ENCODE assay signal across 21 mouse cellular contexts in genomic region chr2:129960364-129960763, GRCm38 (mm10). TPM values are rescaled to one million over a fixed set of nuclear protein-coding genes. Genes with fewer than 3 reads are reported as not detected.
A peak's percentile ranks its signal among the peaks of the same experiment; 100 is the strongest.
DNase-seq lines count a peak whose midpoint lies in the region; ATAC-seq and TF ChIP-seq lines count a peak whose summit lies in the region.
"Had no signal": no experiment of that assay in that cellular context is flagged by ENCODE, and none has a peak within 500 bp of the region (broad histone marks: within the 10 kb centered on the region; RNA-seq: fewer than 3 reads in every experiment).

No protein-coding gene starts in this region.

- no peak overlapping the region for H3K4me2 ChIP-seq in limb, embryonic 14.5 days (replicated peaks; ENCODE audit: low read depth, low read length, severe bottlenecking)
- H3K4me2 ChIP-seq in intestine, embryonic 16.5 days (ENCODE audit: low read depth, low read length) = no peak overlapping the region
- H3K4me2 ChIP-seq: heart, embryonic 11.5 days; liver, embryonic 11.5 days; lung, embryonic 15.5 days; neural tube, embryonic 13.5 days had no signal

- TF ChIP-seq POLR2A in limb, embryonic 14.5 days (IDR thresholded peaks at IDR 0.05; ENCODE audit: borderline replicate concordance, extremely low read depth, insufficient read depth, insufficient read length) = no peak

- H3K27me3 ChIP-seq in limb, embryonic 14.5 days (ENCODE audit: control insufficient read depth, insufficient read depth, low read length) = no peaks in the 10 kb centered on the region
- no peaks in the 10 kb centered on the region for H3K27me3 ChIP-seq in limb, embryonic 10.5 days (ENCODE audit: low read depth, poor library complexity, severe bottlenecking)
- H3K27me3 ChIP-seq in intestine, embryonic 16.5 days (replicated peaks; ENCODE audit: control insufficient read depth, insufficient read depth, low read length) = no peaks in the 10 kb centered on the region
- H3K27me3 ChIP-seq: lung, embryonic 15.5 days; neural tube, embryonic 13.5 days had no signal

- 55% methylated on average over 4 of the region's 4 CpGs for WGBS in limb, embryonic 14.5 days
- WGBS in limb, embryonic 10.5 days = 94% methylated on average over 4 of the region's 4 CpGs
- WGBS in intestine, embryonic 16.5 days = 87% methylated on average over 4 of the region's 4 CpGs

- H3K4me1 ChIP-seq in limb, embryonic 14.5 days (ENCODE audit: control insufficient read depth, insufficient read depth, low read length) = no peaks in the 10 kb centered on the region
- H3K4me1 ChIP-seq in limb, embryonic 10.5 days = peaks cover 6% of the 10 kb centered on the region
- no peaks in the 10 kb centered on the region for H3K4me1 ChIP-seq in intestine, embryonic 16.5 days (ENCODE audit: control insufficient read depth, insufficient read depth, low read length)
- H3K4me1 ChIP-seq: lung, embryonic 15.5 days had no signal

- DNase-seq in limb, embryonic 14.5 days (ENCODE audit: low spot score) = peak; percentile 11
- DNase-seq in limb, embryonic 10.5 days (ENCODE audit: low spot score) = no peak
- DNase-seq in brain, adult 2 months (ENCODE audit: low read depth, low spot score) = peak; percentile 20
- DNase-seq in layer of hippocampus, adult 18-20 months (ENCODE audit: low spot score in 2 of 2) = peak; percentile 17 to 46
- no peak for DNase-seq in B cell, adult 2 months
- DNase-seq: adrenal gland, postnatal 14 days; cerebellum, adult 9-10 months; gastrocnemius, adult 2 months; heart, postnatal 4 days; kidney, postnatal 14 days had no signal

- no peak overlapping the region for H3K9ac ChIP-seq in limb, embryonic 14.5 days (ENCODE audit: low read depth, low read length, severe bottlenecking)
- no peak overlapping the region for H3K9ac ChIP-seq in intestine, embryonic 16.5 days (ENCODE audit: low read depth, low read length)
- H3K9ac ChIP-seq: lung, embryonic 15.5 days; neural tube, embryonic 13.5 days had no signal

- H3K4me3 ChIP-seq in limb, embryonic 14.5 days (replicated peaks; ENCODE audit: low read length) = no peak overlapping the region
- H3K4me3 ChIP-seq in limb, embryonic 10.5 days = no peak overlapping the region
- no peak overlapping the region for H3K4me3 ChIP-seq in intestine, embryonic 16.5 days (ENCODE audit: low read length)
- H3K4me3 ChIP-seq: gastrocnemius, adult 2 months; lung, embryonic 15.5 days; megakaryocyte, embryonic 14.5 days; neural tube, embryonic 13.5 days had no signal

- H3K9me3 ChIP-seq in limb, embryonic 14.5 days (ENCODE audit: control insufficient read depth, low read length) = no peaks in the 10 kb centered on the region
- no peaks in the 10 kb centered on the region for H3K9me3 ChIP-seq in limb, embryonic 10.5 days (replicated peaks)
- no peaks in the 10 kb centered on the region for H3K9me3 ChIP-seq in intestine, embryonic 16.5 days (ENCODE audit: control insufficient read depth, low read length)
- H3K9me3 ChIP-seq: lung, embryonic 15.5 days; megakaryocyte, embryonic 14.5 days; neural tube, embryonic 13.5 days had no signal

- no peaks in the 10 kb centered on the region for H3K36me3 ChIP-seq in limb, embryonic 14.5 days (ENCODE audit: control insufficient read depth, insufficient read depth, low read length)
- no peaks in the 10 kb centered on the region for H3K36me3 ChIP-seq in limb, embryonic 10.5 days
- no peaks in the 10 kb centered on the region for H3K36me3 ChIP-seq in intestine, embryonic 16.5 days (ENCODE audit: control insufficient read depth, insufficient read depth, low read length)
- H3K36me3 ChIP-seq: lung, embryonic 15.5 days; neural tube, embryonic 13.5 days had no signal

- H3K27ac ChIP-seq in limb, embryonic 14.5 days (replicated peaks; ENCODE audit: low read depth, low read length) = no peak overlapping the region
- no peak overlapping the region for H3K27ac ChIP-seq in limb, embryonic 10.5 days
- no peak overlapping the region for H3K27ac ChIP-seq in intestine, embryonic 16.5 days (ENCODE audit: low read length)
- H3K27ac ChIP-seq: gastrocnemius, adult 2 months; lung, embryonic 15.5 days; neural tube, embryonic 13.5 days had no signal

- ATAC-seq in limb, embryonic 14.5 days (ENCODE audit: low FRiP score, low read depth) = no peak
- ATAC-seq in monocyte, adult 5-6 weeks (replicated peaks; ENCODE audit: insufficient number of reproducible peaks, low FRiP score, low TSS enrichment, poor library complexity, severe bottlenecking) = 0 out of 2 replicates have a peak, but pooled peaks have one; percentile 27
- no peak for ATAC-seq in intestine, embryonic 16.5 days
- ATAC-seq: CD4-positive, CD25-positive, alpha-beta regulatory T cell, adult 4 months; forebrain, embryonic 16.5 days; inflammation-experienced regulatory T-cells, adult 6 months had no signal

RNA-seq across cellular contexts. Expression of gene Tgm3, which starts 51.8 kb away (rescaled TPM):
- 3.5 and 5.0 TPM in 2 replicates for polyA plus RNA-seq in limb, embryonic 14.5 days (2012; rRNA removed)
- polyA plus RNA-seq in limb, embryonic 14.5 days (2014; fragmentation: Nextera tagmentation; extraction: Ambion mirVana) = 2.5 and 3.3 TPM in 2 replicates
- 0.10 TPM in 1 of 2 replicates, not detected in the other for polyA plus RNA-seq in limb, embryonic 10.5 days (2016; fragmentation: Nextera tagmentation; extraction: Ambion mirVana)
- total RNA-seq in layer of hippocampus, adult 18-20 months (2021) = under 1 TPM; 0.28 to 0.37 TPM
- 4.0 to 8.1 TPM (median 6.0 TPM) in 3 replicates for total RNA-seq in monocyte, adult 5-6 weeks (2017)
- polyA plus RNA-seq in intestine, embryonic 16.5 days (2015; fragmentation: Nextera tagmentation; extraction: Ambion mirVana) = 0.09 and 0.24 TPM in 2 replicates
- total RNA-seq: gastrocnemius, adult 2 months; MEL had no signal
- polyA plus RNA-seq: CD4-positive, CD25-positive, alpha-beta regulatory T cell, adult 4 months; heart, embryonic 11.5 days; inflammation-experienced regulatory T-cells, adult 6 months; liver, embryonic 11.5 days; lung, embryonic 15.5 days had no signal

Comparison
In these comparisons a context has a peak if more than half of its experiments do, and no peak if none do; other contexts are left out.
1. DNase-seq: peak in limb, embryonic 14.5 days (single experiment), brain, adult 2 months (single experiment) and layer of hippocampus, adult 18-20 months (2 of 2); none in limb, embryonic 10.5 days (single experiment) and B cell, adult 2 months (0 of 2).